Mouse (Mus musculus) heart, adult 8-10 months (tissue): ENCODE measurements at regions not wholly inside any gene's neighbourhood (a gene's known extent, or its start where the extent isn't known, plus 50 kb on each side); places are given as distances from the start of the nearest gene placed in this dataset.

Source experiments
- DNase-seq: peaks from one replicate; pipeline ENCODE4 v3.0.0; 2022; ENCODE audit warnings: low spot score

GRCm38 (mm10) chr12:25609045-25609444 lies 512.1 kb upstream of the Id2 start:
- peak; percentile 24 for DNase-seq

GRCm38 (mm10) chr12:25605396-25605795 lies 508.5 kb upstream of the Id2 start:
- no peak for DNase-seq

- no peak for DNase-seq
Observed at GRCm38 (mm10) chr12:25590262-25590661, 493.3 kb upstream of the Id2 start.

- no peak for DNase-seq
Observed at GRCm38 (mm10) chr12:25585746-25586145, 488.8 kb upstream of the Id2 start.

GRCm38 (mm10) chr12:25579407-25579806 lies 482.5 kb upstream of the Id2 start:
- no peak for DNase-seq

GRCm38 (mm10) chr12:25565131-25565530 lies 468.2 kb upstream of the Id2 start:
- DNase-seq: no peak

GRCm38 (mm10) chr12:25559601-25560000 lies 462.7 kb upstream of the Id2 start:
- no peak for DNase-seq

- no peak for DNase-seq
Observed at GRCm38 (mm10) chr12:25553656-25554055, 456.7 kb upstream of the Id2 start.

GRCm38 (mm10) chr12:25549735-25550134 lies 452.8 kb upstream of the Id2 start:
- no peak for DNase-seq

- no peak for DNase-seq
Observed at GRCm38 (mm10) chr12:25544253-25544652, 447.3 kb upstream of the Id2 start.

GRCm38 (mm10) chr12:25534620-25534950 lies 437.6 kb upstream of the Id2 start:
- no peak for DNase-seq

- DNase-seq: peak; percentile 37
Observed at GRCm38 (mm10) chr12:25533709-25534619, 437.0 kb upstream of the Id2 start.

- peak; percentile 19 for DNase-seq
Observed at GRCm38 (mm10) chr12:25530483-25530882, 433.5 kb upstream of the Id2 start.

- DNase-seq: no peak
Observed at GRCm38 (mm10) chr12:25529537-25529936, 432.6 kb upstream of the Id2 start.

GRCm38 (mm10) chr12:25526639-25527038 lies 429.7 kb upstream of the Id2 start:
- DNase-seq: no peak

- no peak for DNase-seq
Observed at GRCm38 (mm10) chr12:25516738-25517137, 419.8 kb upstream of the Id2 start.

GRCm38 (mm10) chr12:25513679-25514078 lies 416.7 kb upstream of the Id2 start:
- DNase-seq: no peak

- no peak for DNase-seq
Observed at GRCm38 (mm10) chr12:25509666-25510065, 412.7 kb upstream of the Id2 start.

- DNase-seq: no peak
Observed at GRCm38 (mm10) chr12:25493233-25493632, 396.3 kb upstream of the Id2 start.

GRCm38 (mm10) chr12:25492483-25493190 lies 395.7 kb upstream of the Id2 start:
- DNase-seq: no peak

- no peak for DNase-seq
Observed at GRCm38 (mm10) chr12:25475180-25475758, 378.3 kb upstream of the Id2 start.

GRCm38 (mm10) chr12:25469181-25469580 lies 372.2 kb upstream of the Id2 start:
- DNase-seq: no peak

- peak; percentile 3 for DNase-seq
Observed at GRCm38 (mm10) chr12:25467789-25468188, 370.8 kb upstream of the Id2 start.
